Mouse (Mus musculus) cortical plate, adult 2 months (tissue): ENCODE results near the gene Slc16a13. TPM values are rescaled to one million over a fixed set of nuclear protein-coding genes. Genes with fewer than 3 reads are reported as not detected.
"Not testable (repeated sequence)": the region's sequence is repeated elsewhere in the genome, so short reads cannot be mapped to it uniquely, and the experiment has no call there.

ENCODE experiments used
- H3K27ac ChIP-seq: fragments of 200-500 bp; 2 replicates; pipeline ENCODE4 v1.5.1; 2012; ENCODE audit warnings: low read length, control low read depth, inconsistent platforms; ENCODE audit not compliant: insufficient read depth
- H3K4me1 ChIP-seq: fragments of 200-500 bp; 2 replicates; pipeline ENCODE4 v1.6.1; 2011; ENCODE audit warnings: low read length; ENCODE audit not compliant: control insufficient read depth, insufficient read depth
- H3K4me3 ChIP-seq: fragments of 200-500 bp; 2 replicates; pipeline ENCODE4 v1.5.1; 2011; ENCODE audit warnings: mild to moderate bottlenecking, low read length, control low read depth; ENCODE audit not compliant: insufficient read depth
- CTCF ChIP-seq: fragments of 200-500 bp; IDR thresholded peaks from 2 replicates; pipeline ENCODE4 v1.5.1; 2011; ENCODE audit warnings: mild to moderate bottlenecking, control low read depth, low read length; ENCODE audit not compliant: insufficient read depth; ENCODE audit errors: extremely low read depth
- POLR2A ChIP-seq: fragments of 200-500 bp; IDR thresholded peaks from 2 replicates; pipeline ENCODE4 v1.6.1; 2011; ENCODE audit warnings: mild to moderate bottlenecking, low read length, control low read depth; ENCODE audit not compliant: insufficient read depth; ENCODE audit errors: extremely low read depth
- polyA plus RNA-seq: library from polyadenylated mRNA; depleted of rRNA; stranded (reverse); fragments of >200 nt; gene quantifications from 2 replicates; pipeline ENCODE4 v1.2.3, GENCODE M21; 2012; rRNA removed

Gene Slc16a13
- polyA plus RNA-seq, 1 experiment: 6.2 TPM

GRCm38 (mm10) chr11:70170291-70170690, 50.6 kb downstream of the Slc16a13 start:
- no peaks in the 10 kb centered on the region for H3K4me1 ChIP-seq
- no peak overlapping the region for H3K4me3 ChIP-seq
- TF ChIP-seq CTCF (no peak), POLR2A (no peak)
- no peak overlapping the region for H3K27ac ChIP-seq

- not testable (repeated sequence) for H3K4me1 ChIP-seq, H3K4me3 ChIP-seq, H3K27ac ChIP-seq
Measured at GRCm38 (mm10) chr11:70169471-70169870, 51.4 kb downstream of the Slc16a13 start.

GRCm38 (mm10) chr11:70168136-70168535, 52.7 kb downstream of the Slc16a13 start:
- TF ChIP-seq CTCF: no peak
- TF ChIP-seq POLR2A: no peak
- H3K27ac ChIP-seq: no peak overlapping the region
- no peaks in the 10 kb centered on the region for H3K4me1 ChIP-seq
- H3K4me3 ChIP-seq: no peak overlapping the region

Other genes starting within 250 kb of the Slc16a13 start
- gene Ctdnep1, start 239.9 kb downstream of the Slc16a13 start, polyA plus RNA-seq: 121 and 139 TPM in 2 replicates
- 121 and 126 TPM in 2 replicates for gene Elp5, start 238.5 kb downstream of the Slc16a13 start, polyA plus RNA-seq
- 330 and 334 TPM in 2 replicates for gene Gabarap, start 229.9 kb downstream of the Slc16a13 start, polyA plus RNA-seq
- gene Phf23, start 225.3 kb downstream of the Slc16a13 start, polyA plus RNA-seq: 37.6 and 38.2 TPM in 2 replicates
- gene Dvl2, start 220.5 kb downstream of the Slc16a13 start, polyA plus RNA-seq: 26.9 and 30.4 TPM in 2 replicates
- gene Acadvl, start 205.7 kb downstream of the Slc16a13 start, polyA plus RNA-seq: 66.5 and 71.6 TPM in 2 replicates
- gene Dlg4, start 204.1 kb downstream of the Slc16a13 start, polyA plus RNA-seq: 816 and 828 TPM in 2 replicates
- gene Asgr1, start 167.0 kb downstream of the Slc16a13 start, polyA plus RNA-seq: 2.3 and 3.5 TPM in 2 replicates
- 0.23 TPM in 2 replicates for gene Asgr2, start 128.4 kb downstream of the Slc16a13 start, polyA plus RNA-seq
- 0.63 and 0.95 TPM in 2 replicates for gene Mgl2, start 90.7 kb downstream of the Slc16a13 start, polyA plus RNA-seq
- 1.1 and 1.6 TPM in 2 replicates for gene Clec10a, start 64.9 kb downstream of the Slc16a13 start, polyA plus RNA-seq
- 57.4 and 62.1 TPM in 2 replicates for gene Slc16a11, start 8.3 kb downstream of the Slc16a13 start, polyA plus RNA-seq
- gene Bcl6b, start 8.7 kb upstream of the Slc16a13 start, polyA plus RNA-seq: 1.2 and 1.4 TPM in 2 replicates
- gene 0610010K14Rik, start 16.9 kb upstream of the Slc16a13 start, polyA plus RNA-seq: 65.5 and 68.4 TPM in 2 replicates
- 10.0 and 10.4 TPM in 2 replicates for gene Gm21988, start 18.8 kb upstream of the Slc16a13 start, polyA plus RNA-seq
- gene Rnasek, start 18.8 kb upstream of the Slc16a13 start, polyA plus RNA-seq: 330 and 337 TPM in 2 replicates
- 1.5 and 1.6 TPM in 2 replicates for gene Alox12, start 34.3 kb upstream of the Slc16a13 start, polyA plus RNA-seq
- 0.08 TPM in 1 of 2 replicates, not detected in the other for gene Alox12e, start 101.6 kb upstream of the Slc16a13 start, polyA plus RNA-seq
- 0.06 and 0.10 TPM in 2 replicates for gene Alox15, start 131.0 kb upstream of the Slc16a13 start, polyA plus RNA-seq
- gene Pelp1, start 189.0 kb upstream of the Slc16a13 start, polyA plus RNA-seq: 19.0 and 20.2 TPM in 2 replicates
- 58.1 and 61.5 TPM in 2 replicates for gene Arrb2, start 211.6 kb upstream of the Slc16a13 start, polyA plus RNA-seq
- gene Med11, start 230.9 kb upstream of the Slc16a13 start, polyA plus RNA-seq: 14.8 and 15.4 TPM in 2 replicates
- gene Zmynd15, start 238.4 kb upstream of the Slc16a13 start, polyA plus RNA-seq: 0.44 and 0.47 TPM in 2 replicates
- 1.7 and 2.4 TPM in 2 replicates for gene Cxcl16, start 238.9 kb upstream of the Slc16a13 start, polyA plus RNA-seq